Mouse (Mus musculus) kidney, adult 18-20 months (tissue): ENCODE measurements around the gene Pard3.

Experiments used
- DNase-seq: peaks from one replicate; pipeline ENCODE4 v3.0.0; 2021

Gene Pard3

DNA sequence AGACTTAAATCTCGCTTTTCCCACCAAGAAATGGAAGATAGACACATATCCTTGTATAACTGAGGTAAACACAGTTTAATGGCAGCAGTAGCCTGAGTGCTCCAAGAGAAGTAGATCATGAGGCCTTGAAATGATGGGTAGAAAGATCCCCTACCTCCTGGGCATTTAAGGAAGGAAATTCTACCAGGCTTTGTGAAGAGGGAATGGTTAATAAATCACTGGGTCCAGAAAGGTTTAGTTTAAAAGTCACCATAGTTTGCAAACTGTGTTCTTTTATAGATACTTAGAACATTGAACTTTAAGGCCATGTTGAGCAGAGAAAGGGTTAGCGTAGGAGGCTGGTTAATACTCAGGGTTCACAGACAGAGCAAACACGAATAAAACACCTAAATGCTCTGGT is 187.8 kb downstream of the Pard3 start:
- no peak for DNase-seq

DNA sequence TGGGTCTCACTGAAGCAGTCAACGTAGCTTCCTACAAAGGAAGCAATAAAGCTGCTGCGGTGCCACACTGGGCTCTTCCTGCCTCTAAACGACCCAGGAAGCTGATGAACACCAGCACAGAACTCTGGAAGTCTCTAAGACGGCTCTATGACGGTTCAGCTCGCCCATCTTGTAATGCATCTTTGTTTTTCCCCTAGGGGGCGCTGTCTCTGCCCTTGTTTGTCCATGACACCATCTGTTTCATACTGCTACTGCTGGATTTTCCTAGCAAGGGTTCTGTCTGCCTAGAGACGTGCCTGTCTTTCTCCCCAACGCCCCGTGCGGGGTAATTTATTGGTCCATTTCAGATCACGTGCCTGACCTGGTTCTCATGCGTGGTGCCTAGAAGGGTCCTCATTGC is 188.3 kb downstream of the Pard3 start:
- DNase-seq = no peak

DNA sequence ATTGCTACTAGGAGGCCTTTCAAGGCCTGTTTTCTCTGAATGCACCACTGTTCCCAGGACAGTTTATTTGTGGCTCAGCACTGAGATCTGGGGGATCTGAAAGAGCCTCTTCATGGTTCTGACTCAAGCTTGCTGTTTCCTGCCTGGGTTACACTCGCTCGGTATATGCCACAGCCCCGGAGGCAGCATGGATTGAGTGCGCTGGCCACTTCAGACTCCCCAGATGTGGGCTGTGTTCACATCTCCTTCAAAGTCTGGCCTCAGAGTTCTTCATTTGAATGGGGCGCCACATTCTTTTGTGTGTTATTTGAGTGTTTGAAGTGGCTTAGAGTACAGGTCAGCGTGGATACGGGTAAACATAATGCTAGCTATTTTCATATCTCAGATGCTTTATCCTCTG is 190.9 kb downstream of the Pard3 start:
- DNase-seq = no peak

DNA sequence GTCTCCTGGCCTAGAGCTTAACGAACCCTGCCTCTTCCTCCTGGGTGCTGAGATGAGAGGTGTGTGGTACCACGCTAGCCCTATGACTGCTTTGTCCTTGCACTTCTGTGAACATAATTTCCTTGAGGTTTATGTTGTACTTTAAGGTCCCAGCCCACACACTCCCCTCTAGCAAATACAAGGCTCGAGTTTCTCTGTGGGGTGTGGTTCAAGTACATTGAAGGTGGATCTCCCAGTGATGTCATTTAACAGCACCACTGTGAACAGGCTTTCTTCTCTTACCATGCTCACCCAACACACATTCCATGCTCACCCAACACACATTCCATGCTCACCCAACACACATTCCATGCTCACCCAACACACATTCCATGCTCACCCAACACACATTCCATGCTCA is 193.4 kb downstream of the Pard3 start:
- no peak for DNase-seq

DNA sequence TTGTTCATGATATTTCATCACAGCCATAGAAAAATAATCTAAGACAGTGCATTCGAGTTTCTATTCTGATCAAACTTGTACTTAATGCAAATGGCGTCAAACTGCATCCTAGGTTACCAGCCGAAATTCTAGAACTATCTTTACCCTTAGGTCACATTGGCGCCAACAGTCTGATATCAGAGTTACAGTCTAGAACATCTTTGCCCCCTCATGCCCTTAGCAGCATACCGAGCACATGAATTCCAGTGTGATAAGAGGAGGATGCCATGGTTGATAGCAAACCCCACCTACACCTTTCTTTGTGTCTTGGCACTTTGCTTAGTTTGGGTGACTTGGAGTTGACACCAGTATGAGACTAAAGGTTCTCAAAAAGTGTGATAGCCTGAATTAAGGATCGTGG is 197.4 kb downstream of the Pard3 start:
- no peak for DNase-seq

DNA sequence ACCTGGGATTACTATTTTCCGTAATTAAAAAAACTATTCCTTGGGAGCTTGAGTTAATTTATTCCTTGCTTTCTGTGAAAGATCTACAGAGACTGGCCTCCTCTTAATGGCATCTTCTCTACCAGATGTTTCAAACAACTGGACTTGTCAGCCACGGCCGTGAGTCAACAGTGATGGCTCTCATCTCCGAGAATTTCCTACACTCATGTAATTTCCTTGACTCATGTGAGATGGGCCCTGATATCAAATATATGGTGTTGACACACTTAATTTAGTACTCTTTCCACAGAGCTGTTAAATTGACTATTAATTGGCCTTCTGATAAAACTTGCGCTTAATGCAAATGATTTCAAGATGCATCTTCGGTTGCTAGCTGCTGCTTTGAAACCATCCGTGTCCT is 198.3 kb downstream of the Pard3 start:
- DNase-seq = no peak

DNA sequence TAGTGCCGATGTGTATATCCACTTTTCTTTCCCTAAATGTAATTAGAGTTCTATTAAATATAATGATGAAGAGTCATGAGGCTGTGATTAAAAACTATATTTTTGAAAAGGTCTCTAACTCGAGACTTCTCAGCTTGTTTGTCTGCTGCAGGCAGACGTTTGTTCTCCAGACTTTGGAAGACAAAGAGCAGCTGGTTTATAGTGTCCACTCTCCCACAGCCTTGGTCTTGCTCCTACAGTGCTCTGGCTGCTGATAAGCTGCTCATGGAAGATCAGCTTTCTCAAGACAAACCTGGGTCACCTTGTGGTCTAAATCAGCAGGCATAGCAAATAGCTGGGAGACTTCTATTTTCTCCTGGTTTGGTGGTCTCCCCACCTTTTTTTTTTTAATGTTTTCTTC is 198.7 kb downstream of the Pard3 start:
- DNase-seq = no peak

DNA sequence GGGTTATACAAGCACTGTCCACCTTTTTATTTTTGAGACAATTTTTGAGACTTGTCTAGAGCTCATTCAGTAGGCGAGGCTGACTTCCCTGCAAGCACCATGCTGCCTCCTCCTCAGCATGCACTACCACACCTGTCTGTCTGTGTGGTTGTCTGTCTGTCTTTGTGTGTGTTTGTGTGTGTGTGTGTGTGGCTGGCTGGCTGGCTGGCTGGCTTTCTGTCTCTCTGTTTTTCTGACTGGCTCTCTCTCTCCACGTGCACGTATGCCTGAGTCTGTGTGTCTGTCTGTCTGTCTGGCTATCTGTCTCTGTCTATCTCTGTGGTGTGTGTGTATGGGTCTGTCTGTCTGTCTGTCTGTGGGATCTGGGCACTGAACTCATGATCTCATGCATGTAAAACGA is 199.2 kb downstream of the Pard3 start:
- no peak for DNase-seq

DNA sequence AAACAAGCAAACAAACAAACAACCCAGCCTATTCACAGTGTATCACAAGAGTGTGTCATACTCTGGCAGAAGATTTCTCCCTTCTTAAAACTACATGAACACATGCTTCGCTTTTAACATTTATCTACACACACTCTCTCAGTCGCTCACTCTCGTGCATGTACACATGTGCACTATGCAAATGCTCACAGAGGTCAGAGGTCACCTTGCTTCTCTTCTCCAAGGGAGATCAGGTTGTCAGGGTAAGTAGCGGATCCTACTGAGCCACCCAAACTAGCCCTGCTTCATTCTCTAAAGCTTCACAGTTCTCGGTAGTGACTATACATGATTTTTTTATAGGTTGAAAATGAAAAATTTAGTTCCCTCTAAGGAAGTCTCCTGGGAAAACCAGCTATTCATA is 199.8 kb downstream of the Pard3 start:
- no peak for DNase-seq

DNA sequence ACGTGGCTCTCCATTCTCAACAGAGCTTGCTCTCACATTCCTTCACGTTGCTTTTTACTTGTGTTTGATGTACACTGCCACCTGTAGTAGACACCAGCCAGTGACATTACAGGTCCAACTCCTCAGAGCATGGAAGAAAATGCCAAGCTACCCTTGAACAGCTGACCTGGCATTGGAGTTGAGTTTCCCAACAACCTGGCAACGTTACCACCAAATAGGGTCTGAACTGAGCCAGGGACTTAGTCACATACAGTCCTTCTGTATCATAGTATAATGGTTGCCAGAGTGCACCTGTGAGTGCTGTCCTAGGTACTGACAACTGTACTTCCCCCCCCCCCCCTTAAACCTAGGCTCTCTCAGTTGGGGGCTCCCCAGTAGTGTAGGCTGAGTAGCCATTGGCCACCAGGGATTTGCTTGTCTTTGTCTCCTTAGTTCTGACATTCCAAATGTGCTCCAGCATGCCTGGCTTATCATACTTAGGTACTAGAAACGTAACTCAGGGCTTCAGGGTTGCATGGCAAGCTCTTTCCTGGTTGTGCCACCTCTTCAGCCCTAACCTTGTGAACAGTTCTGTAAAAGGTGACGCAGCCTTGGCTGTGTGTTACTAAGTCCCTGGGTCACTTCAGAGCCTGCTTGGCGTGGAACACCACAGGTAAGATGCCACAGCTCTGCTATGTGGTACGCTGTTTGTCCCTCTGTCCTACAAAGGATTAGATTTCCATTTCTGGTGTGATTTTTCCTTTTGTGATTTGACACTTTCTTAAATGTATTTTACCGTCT is 201.2 kb downstream of the Pard3 start:
- no peak for DNase-seq

DNA sequence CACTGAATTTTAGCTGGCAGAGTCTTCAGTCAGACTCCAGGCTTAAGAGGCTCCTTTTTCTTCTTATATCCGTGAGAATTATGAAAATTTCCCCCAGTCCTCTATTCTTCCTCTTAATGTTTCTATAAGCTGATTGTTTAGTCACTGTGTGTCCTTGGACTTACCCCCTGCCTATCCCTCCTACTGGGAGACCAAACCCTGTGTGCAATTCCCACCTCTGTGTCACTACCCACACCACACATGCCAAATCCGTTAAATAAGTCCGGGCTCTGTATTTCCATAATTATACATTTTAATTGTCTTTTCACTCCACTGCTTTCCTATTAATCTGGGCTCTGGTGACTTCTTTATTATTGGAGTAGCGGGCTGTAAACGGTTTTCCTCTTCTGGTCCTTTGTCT is 203.1 kb downstream of the Pard3 start:
- no peak for DNase-seq

DNA sequence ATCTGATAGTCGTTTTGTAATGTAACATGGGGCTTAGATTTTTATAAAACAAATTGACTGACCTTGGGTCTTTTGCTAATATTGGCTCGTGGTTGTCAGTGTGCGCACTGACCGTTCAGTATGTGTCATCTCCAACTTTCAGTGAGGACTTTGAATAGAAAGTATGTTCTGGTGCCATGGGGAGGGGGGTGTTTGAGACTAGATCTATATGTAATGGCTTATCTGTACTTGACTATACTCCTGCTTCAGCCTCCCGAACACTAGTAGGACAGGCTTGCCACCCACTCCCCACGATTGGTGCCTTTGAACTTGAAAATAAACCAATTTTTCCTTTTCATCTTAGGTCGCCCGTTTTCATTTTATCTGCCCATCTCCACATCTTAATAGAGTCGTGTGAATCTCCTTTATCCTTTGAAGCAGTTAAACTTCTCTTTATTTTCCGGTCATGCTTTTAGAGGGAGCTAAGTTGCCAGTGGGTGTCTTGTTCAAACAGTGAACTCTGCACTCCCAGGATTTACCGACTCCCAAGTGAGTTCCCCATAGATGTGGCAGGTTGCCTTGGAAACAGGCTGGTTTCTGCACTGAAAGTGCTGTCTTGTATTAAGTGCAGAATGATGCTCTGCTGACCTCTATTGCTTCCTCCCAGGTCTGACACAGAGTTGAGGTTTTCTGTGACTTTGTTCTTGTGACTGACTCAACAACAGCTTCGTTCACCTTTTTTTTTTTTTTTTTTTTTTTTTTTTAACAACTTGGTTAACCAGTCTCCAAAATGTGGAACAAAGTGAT is 204.7 kb downstream of the Pard3 start:
- DNase-seq = no peak

DNA sequence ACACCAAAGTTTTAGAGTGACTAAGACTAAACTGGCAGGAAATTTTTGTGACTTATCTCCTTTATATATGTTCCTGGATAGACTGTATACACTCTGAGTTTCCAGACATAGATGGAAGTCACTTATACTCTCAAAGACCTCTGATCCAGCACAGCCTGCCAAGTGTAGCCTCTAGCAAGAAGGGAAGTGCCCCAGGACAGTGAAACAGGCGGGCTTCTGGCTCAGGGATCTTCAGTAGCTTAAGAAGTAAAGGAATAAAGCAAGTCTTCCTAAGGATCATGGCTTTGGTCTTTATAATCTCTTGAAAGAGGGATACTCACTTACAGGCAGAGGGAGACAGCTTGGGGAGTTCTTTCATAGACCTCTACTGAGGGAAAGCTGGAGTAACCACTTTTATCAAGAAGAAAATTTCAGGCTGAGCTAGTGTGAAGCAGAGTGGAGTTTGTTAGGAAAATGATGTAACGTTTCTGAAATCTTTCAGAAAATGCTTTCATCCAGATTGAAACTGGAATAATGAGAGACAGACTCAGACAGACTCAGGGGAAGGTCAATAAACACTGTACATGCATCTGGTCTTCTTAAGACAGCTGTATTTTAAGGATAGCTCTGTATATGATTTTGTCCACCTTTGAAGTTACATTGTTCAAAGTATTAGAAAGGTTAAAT is 205.5 kb downstream of the Pard3 start:
- no peak for DNase-seq

DNA sequence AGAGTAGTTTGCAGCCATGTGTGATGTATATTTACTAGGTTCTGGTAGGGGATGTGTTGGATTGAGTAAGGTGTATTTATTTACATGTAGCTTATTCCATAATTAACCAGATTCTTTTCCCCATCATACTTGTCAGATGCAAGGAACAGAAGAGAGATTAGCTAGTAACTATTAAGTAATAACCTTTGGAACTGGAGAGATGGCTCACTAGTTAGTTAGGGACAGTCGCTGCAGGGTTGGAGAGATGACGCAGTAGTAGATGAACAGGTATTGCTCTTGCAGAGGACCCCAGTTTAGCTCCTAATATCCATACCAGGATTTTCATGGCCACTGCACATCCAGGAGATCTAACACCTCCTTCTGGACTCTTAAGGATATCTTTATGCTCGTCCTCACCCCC is 207.5 kb downstream of the Pard3 start:
- no peak for DNase-seq

DNA sequence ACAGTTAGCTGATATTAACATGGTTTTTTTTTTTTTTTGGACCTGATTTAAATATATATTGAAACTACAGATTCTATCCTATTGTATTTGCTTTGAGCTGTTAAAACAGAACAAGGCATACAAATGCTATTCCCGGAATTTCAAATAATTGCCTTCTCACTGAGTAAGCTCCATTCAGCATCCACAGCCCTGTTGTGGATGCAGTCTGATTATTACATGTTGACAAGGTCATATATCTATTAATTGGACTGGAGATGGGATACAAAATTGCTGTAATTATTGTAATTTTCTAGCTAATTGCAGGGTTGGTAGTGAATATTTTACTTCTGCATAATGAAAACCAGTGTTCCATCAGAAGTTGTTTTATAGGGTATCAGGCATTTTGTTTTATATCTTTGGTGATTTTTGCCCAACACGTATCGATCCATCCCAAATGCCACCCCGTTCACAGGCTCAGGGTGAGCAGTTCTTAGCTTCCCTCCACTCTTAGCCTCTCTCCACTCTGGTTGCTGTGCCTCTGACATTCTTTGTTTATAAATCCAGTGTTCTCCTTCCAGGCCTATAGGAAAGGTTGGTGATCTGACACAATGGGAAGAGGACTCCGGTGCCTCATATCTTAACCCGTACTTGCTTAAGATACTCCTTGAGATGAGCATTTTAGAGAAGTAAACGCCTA is 216.7 kb downstream of the Pard3 start:
- no peak for DNase-seq

DNA sequence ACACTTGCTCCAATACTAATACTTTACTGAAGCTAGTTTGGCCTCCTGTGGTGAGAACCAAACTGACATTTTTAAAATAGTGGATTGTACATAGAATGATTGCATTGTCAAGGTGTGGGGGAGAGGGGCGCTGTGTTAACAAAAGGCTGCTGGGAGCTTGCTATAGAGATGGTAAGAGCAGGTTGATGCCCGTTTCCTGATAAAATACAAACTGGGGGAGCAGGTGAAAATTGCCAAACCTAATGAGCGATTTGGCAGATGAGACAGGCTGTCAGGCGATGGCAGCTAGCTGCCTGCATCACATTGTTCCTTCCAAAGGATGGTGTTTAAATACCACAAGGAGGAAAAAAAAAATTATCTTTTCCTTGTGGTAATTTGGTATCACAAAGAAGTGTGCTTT is 217.3 kb downstream of the Pard3 start:
- DNase-seq = no peak

DNA sequence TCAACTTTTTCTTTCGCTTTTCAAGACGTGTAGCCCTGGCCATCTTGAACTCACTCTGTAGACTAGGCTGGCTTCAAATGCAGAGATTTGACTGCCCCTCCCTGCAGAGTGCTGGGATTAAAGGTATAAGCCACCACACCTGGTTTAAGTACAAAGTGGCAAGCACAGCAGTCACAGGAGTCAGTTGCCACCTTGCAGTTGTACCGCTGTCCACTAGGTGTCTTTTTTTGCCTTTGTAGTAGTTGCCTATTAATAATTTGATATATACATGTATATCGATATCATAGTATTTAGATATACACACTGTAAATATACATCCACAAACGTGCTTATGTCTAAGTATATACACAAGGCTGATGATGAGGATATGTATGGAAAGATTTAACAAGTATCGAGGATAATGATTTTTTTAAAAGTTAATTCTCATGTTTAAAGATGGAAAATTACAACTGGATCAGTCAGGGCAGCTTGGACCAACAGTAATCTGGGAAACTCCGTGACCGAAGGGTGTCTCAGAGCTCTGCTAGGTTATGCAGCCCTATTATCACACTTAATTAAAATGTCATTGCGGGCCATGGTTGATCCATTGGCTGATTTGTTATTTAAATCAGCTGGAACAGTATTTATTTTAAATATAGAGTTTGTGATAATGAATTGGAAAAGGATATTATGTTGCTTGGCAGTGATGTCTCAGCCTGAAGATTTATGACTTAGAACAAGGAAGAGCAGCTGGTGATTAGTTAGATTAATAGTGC is 220.9 kb downstream of the Pard3 start:
- DNase-seq = no peak

DNA sequence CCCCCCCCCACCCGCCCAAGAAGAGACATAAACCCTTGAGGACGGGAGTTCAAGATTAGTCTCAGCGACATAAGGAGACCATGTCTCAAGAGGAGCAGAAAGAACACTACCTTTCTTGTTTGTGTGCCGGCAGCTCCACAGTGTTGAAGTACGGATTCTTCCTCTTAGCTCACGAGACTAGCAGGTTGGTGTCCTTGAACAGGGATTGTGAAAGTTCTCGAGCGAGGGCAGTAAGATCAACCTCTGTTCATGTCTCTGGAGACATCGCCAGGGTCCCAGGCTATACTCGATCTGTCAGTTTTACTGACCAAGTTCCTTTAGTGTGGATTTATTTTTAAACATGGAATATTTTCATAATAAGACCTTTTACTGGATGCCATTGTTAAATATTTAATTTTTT is 224.1 kb downstream of the Pard3 start:
- DNase-seq = no peak

DNA sequence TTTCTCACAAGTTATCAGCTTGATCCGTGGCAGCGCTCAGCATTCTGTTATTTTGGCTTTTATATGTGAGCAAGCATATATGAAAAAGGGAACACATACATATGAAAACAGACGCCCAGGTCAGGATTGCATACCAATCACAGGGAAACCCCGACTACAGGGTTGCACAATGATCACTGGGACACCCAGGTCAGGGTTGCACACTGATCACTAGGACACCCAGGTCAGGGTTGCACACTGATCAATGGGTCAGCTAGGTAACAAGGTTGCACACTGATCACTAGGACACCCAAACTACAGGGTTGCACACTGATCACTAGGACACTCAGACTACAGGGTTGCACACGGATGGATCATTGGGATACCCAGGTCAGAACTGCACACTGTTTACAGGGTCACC is 228.6 kb downstream of the Pard3 start:
- DNase-seq = no peak

DNA sequence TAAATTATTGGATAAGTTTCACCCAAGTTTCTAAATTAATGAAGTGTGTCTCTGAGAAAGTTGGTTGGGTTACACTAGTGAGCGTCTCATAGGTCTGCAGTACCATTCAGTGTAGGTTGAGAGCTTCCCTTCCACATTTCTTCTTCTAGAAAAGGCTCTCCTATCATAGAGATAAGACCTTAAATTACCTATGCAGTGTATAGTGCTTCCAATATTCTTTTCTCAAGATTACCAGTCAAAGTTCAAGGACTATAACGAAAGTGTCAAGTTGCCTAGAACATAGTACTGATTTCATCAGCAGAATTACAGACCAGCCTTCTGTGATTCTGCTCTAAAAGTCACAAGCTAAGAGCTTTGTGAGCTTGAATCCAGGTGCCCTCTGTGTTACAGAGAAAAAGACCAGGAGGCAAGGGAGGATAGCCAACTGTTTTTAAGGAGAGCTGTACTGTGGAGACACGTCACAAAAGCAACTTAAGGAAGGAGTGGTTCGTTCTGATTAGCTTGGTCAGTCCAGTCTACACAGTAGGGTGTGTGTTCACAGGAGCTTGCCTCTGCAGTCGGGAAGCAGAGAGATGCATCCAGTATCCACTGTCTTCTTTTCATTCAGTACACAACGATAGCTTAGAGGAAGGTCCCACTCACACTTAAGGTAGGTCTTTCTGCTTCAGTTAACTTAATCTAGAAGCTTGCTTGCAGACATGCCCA is 229.5 kb downstream of the Pard3 start:
- no peak for DNase-seq

DNA sequence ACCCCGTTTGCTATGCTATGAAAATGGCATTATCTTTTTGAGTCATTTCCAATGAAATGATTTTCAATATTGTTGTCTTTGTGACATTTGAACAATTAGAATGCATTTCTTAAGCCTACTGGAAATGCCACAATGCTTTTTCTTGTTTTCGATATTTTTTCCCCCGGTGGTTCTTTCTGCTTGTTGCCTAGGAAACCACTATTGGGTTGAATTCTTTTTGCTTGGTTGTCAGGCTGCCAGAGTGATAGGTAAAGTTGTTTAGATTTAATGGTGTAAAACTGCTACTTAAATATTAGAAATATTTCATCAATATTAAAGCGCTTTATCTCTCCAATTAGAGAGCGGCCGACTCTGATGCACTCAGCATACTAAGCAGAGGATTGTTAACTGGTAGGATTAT is 230.4 kb downstream of the Pard3 start:
- DNase-seq = no peak

DNA sequence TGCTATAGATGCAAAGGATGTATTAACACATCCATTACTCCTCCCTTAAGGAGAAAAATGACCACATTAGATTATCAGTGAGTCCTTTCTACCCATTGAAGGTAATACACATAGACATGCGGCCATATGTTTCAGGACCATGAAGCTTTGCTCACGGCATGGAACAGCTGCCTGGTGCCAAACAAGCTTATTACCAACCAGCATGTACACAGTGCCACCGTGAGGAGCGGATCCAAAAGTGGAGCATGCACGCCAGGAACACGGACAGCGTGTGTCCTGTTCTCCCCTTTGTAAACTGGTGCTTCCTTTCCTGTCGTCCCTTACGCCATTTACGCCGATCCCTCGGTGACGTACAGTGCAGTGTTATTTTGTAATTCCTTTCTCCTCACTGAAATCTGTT is 232.2 kb downstream of the Pard3 start:
- no peak for DNase-seq
